Mouse (Mus musculus): ENCODE measurements around the gene Tbr1. TPM values are rescaled to one million over a fixed set of nuclear protein-coding genes. Genes with fewer than 3 reads are reported as not detected.

Gene Tbr1
- polyA plus RNA-seq, 1 experiment: not detected

DNA sequence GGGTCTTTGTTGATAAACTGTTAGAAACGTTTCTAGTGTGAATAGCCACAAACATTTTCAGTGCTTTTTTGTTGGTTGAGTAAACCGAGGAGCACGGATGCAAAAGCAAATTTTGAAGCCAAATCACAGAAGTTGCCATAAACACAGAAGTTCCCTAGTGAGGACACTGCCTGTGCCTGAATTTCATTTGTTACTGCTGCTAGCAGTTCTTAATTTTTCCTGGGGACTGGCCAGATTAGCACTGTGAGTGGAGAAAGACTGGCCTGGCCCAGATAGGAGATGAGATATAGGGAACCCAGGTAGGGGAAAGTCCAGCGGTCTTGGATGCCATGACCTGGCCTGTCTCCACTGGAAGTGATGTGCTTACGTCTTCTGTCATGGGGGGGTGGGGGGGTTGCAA, 7.8 kb upstream of the Tbr1 start:
- WGBS: 82% methylated on average over 5 of the region's 5 CpGs
- Histone ChIP-seq H3K4me1 (ENCODE audit: control insufficient read depth, insufficient read depth, insufficient read length, low read length) (peaks cover 3% of the 10 kb centered on the region; the same call in 1 of the 2 replicates), H3K27me3 (ENCODE audit: control insufficient read depth, insufficient read depth, low read length) (no peaks in the 10 kb centered on the region), H3K27ac (ENCODE audit: insufficient read depth, low read depth, low read length) (no peak overlapping the region), H3K36me3 (ENCODE audit: control insufficient read depth, insufficient read depth, low read length) (peaks cover 5% of the 10 kb centered on the region; the same call in 1 of the 2 replicates), H3K4me3 (ENCODE audit: low read depth, low read length) (no peak overlapping the region)
- no peak for TF ChIP-seq CTCF (IDR thresholded peaks at IDR 0.05; ENCODE audit: extremely low read depth, insufficient read length, insufficient replicate concordance, low read depth, low read length)
- TF ChIP-seq POLR2A (IDR thresholded peaks at IDR 0.05; ENCODE audit: low read depth, low read length): no peak

DNA sequence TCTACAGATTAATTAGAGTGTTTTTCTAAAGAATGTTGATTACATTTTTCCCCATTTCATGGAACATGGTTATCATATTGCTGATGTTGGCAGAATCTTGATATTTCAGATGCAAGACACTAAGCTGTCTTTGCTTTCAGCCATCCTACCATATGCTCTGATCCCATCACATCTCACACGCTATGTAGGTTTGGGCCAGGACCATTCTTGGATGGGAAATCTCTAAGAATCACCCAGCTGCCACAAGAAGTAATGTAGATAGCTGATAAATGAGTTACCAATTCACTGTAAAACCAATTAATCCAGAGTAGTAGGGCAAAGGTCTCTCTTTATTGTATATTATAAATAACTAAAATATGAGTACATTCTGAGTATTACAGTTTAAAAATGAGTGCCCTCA, 4.7 kb upstream of the Tbr1 start:
- Histone ChIP-seq H3K4me3 (ENCODE audit: low read depth, low read length) (no peak overlapping the region), H3K4me1 (ENCODE audit: control insufficient read depth, insufficient read depth, insufficient read length, low read length) (peaks cover 3% of the 10 kb centered on the region; the same call in 1 of the 2 replicates), H3K27ac (ENCODE audit: insufficient read depth, low read depth, low read length) (no peak overlapping the region), H3K27me3 (ENCODE audit: control insufficient read depth, insufficient read depth, low read length) (peaks cover 6% of the 10 kb centered on the region), H3K36me3 (ENCODE audit: control insufficient read depth, insufficient read depth, low read length) (peaks cover 6% of the 10 kb centered on the region; the same call in 1 of the 2 replicates)
- WGBS: 45% methylated on average over 1 of the region's 1 CpGs
- TF ChIP-seq CTCF (IDR thresholded peaks at IDR 0.05; ENCODE audit: extremely low read depth, insufficient read length, insufficient replicate concordance, low read depth, low read length) (no peak), POLR2A (IDR thresholded peaks at IDR 0.05; ENCODE audit: low read depth, low read length) (no peak)

DNA sequence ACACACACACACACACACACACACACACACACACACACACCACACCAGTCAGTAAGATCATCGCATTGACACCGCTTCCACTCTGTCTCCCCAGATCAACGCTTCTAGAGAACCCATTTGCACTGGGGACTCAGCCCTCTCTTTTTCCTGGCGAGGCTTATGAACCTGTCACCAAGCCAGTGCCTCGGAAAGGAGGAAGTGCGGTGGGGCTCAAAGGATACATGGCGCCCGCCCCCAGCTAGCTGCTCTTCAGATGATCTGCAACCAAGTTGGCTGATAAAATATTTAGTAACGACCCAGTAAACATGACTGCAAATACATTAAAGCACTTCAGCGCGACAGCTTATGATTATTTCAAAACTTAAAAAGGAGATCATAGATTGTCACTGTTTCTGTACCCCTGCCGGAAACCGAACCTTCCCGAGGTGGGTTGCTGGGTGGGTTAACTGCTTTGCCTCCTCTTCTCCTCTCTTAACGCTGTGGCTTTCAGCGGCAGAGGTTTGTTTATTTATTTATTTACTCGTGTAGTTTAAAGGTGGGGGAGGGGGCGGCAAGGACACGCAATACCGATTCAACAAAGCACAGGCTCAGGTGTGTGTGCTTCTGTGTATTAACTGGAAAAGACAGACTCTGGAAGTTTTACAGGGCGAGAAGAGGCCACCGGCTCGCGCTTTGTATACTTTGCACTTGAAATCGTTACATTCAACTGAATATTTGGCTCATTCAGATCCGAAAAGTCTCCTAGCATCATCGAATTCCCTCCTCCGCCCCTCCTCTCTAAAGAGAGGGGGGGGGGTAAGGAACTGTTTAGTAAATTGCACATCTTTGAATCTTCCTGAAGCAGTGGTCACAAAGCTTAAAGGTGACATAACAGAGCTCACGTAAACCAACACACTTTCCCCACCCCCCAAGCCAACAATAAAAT, 975 bp downstream of the Tbr1 start:
- Histone ChIP-seq H3K4me3 (ENCODE audit: low read depth, low read length) (no peak overlapping the region), H3K4me1 (ENCODE audit: control insufficient read depth, insufficient read depth, insufficient read length, low read length) (peaks cover 4% of the 10 kb centered on the region), H3K27me3 (ENCODE audit: control insufficient read depth, insufficient read depth, low read length) (peaks cover 49% of the 10 kb centered on the region), H3K27ac (ENCODE audit: insufficient read depth, low read depth, low read length) (no peak overlapping the region), H3K36me3 (ENCODE audit: control insufficient read depth, insufficient read depth, low read length) (peaks cover 4% of the 10 kb centered on the region; the same call in 1 of the 2 replicates)
- TF ChIP-seq CTCF (IDR thresholded peaks at IDR 0.05; ENCODE audit: extremely low read depth, insufficient read length, insufficient replicate concordance, low read depth, low read length) (no peak), POLR2A (IDR thresholded peaks at IDR 0.05; ENCODE audit: low read depth, low read length) (no peak)
- 7% methylated on average over 29 of the region's 29 CpGs for WGBS

DNA sequence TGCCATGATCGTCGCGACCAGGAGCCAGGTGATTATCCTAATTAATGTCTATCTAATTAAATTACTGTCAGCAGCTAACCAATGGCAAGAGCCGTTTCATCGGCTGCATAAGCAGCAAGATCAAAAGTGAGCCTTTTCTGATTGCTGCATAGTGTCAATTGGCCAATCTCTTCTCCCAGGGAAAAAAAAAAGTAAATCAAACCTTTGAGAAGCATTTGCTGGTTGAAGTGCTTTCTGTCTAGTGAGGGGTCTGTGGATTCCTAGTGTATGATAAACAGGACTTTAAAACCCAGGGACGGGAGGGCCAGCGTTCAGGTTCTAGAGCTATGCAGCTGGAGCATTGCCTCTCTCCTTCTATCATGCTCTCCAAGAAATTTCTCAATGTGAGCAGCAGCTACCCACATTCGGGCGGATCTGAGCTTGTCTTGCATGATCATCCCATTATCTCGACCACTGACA, 1.7 kb downstream of the Tbr1 start:
- H3K27ac ChIP-seq (ENCODE audit: insufficient read depth, low read depth, low read length): no peak overlapping the region
- H3K4me1 ChIP-seq (ENCODE audit: control insufficient read depth, insufficient read depth, insufficient read length, low read length): peaks cover 3% of the 10 kb centered on the region; the same call in 1 of the 2 replicates
- TF ChIP-seq POLR2A (IDR thresholded peaks at IDR 0.05; ENCODE audit: low read depth, low read length): no peak
- TF ChIP-seq CTCF (IDR thresholded peaks at IDR 0.05; ENCODE audit: extremely low read depth, insufficient read length, insufficient replicate concordance, low read depth, low read length): no peak
- H3K27me3 ChIP-seq (ENCODE audit: control insufficient read depth, insufficient read depth, low read length): peaks cover 55% of the 10 kb centered on the region
- no peak overlapping the region for H3K4me3 ChIP-seq (ENCODE audit: low read depth, low read length)
- peaks cover 4% of the 10 kb centered on the region; the same call in 1 of the 2 replicates for H3K36me3 ChIP-seq (ENCODE audit: control insufficient read depth, insufficient read depth, low read length)
- 7% methylated on average over 10 of the region's 10 CpGs for WGBS

DNA sequence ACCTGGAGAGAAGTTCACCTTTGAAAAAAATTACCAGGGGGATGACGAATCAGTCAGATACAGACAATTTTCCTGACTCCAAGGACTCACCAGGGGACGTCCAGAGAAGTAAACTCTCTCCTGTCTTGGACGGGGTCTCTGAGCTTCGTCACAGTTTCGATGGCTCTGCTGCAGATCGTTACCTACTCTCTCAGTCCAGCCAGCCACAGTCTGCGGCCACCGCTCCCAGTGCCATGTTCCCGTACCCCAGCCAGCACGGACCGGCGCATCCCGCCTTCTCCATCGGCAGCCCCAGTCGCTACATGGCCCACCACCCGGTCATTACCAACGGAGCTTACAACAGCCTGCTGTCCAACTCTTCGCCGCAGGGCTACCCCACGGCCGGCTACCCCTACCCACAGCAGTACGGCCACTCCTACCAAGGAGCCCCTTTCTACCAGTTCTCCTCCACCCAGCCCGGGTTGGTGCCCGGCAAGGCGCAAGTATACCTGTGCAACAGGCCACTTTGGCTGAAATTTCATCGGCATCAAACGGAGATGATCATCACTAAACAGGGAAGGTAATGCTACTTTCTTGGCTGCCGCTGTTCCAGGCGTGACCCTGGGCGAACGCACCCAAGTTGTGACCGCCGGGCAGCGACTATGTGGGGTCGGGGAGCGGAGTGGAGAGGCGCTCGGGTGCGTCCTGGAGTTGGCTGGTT, 2.3 kb downstream of the Tbr1 start:
- TF ChIP-seq POLR2A (IDR thresholded peaks at IDR 0.05; ENCODE audit: low read depth, low read length) (no peak), CTCF (IDR thresholded peaks at IDR 0.05; ENCODE audit: extremely low read depth, insufficient read length, insufficient replicate concordance, low read depth, low read length) (no peak)
- H3K4me1 ChIP-seq (ENCODE audit: control insufficient read depth, insufficient read depth, insufficient read length, low read length): peaks cover 3% of the 10 kb centered on the region; the same call in 1 of the 2 replicates
- H3K27ac ChIP-seq (ENCODE audit: insufficient read depth, low read depth, low read length): no peak overlapping the region
- H3K27me3 ChIP-seq (ENCODE audit: control insufficient read depth, insufficient read depth, low read length): peaks cover 59% of the 10 kb centered on the region
- WGBS: 4% methylated on average over 39 of the region's 39 CpGs
- no peak overlapping the region for H3K4me3 ChIP-seq (ENCODE audit: low read depth, low read length)
- peaks cover 2% of the 10 kb centered on the region; the same call in 1 of the 2 replicates for H3K36me3 ChIP-seq (ENCODE audit: control insufficient read depth, insufficient read depth, low read length)

DNA sequence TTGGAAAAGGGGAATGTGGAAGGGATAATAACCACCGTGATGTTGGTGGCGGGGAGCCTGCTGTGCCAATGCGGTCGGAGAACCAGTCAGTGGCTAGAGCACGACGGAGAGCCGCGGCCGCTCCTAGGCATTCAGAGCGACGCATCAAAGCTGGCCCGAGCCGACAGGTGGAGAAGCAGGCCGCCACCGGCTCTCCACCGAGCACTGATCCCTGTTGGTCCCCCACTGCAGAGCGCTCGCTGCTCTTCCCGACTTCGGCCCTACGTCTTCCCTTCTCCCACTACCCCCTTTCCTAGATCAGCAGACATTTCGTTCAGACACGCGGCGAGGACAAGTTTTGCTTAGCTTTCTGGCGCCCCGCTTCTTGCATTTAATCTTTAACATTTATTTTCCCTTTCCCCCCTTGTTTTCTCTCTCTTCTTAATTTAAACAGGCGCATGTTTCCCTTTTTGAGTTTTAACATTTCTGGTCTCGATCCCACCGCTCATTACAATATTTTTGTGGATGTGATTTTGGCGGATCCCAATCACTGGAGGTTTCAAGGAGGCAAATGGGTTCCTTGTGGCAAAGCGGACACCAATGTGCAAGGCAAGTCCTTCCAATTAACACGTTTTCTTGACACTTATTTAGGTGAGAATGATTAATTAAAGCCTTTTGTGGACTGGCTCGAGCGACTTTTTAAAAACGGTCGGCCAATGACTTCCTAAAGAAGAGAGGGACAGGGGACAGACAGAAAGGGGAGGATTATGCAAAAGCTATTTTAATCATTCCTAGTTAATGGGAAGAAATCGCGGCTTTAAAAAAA, 3.0 kb downstream of the Tbr1 start:
- H3K27ac ChIP-seq (ENCODE audit: insufficient read depth, low read depth, low read length): no peak overlapping the region
- H3K4me1 ChIP-seq (ENCODE audit: control insufficient read depth, insufficient read depth, insufficient read length, low read length): peaks cover 3% of the 10 kb centered on the region; the same call in 1 of the 2 replicates
- TF ChIP-seq POLR2A (IDR thresholded peaks at IDR 0.05; ENCODE audit: low read depth, low read length) (no peak), CTCF (IDR thresholded peaks at IDR 0.05; ENCODE audit: extremely low read depth, insufficient read length, insufficient replicate concordance, low read depth, low read length) (no peak)
- no peaks in the 10 kb centered on the region for H3K36me3 ChIP-seq (ENCODE audit: control insufficient read depth, insufficient read depth, low read length)
- WGBS: 3% methylated on average over 39 of the region's 39 CpGs
- no peak overlapping the region; the same call in 1 of the 2 replicates for H3K4me3 ChIP-seq (ENCODE audit: low read depth, low read length)
- H3K27me3 ChIP-seq (ENCODE audit: control insufficient read depth, insufficient read depth, low read length): peaks cover 66% of the 10 kb centered on the region

Data from small intestine, adult 2 months (tissue).